Mouse (Mus musculus) kidney, postnatal 36 days (tissue): ENCODE data around the gene Ccdc102a.

Experiments used
- DNase-seq, 2 experiments: peaks; one replicate each; pipeline ENCODE4 v3.0.0; 2021 to 2022; ENCODE audit warnings: mixed read lengths in 2 of 2

Gene Ccdc102a

DNA sequence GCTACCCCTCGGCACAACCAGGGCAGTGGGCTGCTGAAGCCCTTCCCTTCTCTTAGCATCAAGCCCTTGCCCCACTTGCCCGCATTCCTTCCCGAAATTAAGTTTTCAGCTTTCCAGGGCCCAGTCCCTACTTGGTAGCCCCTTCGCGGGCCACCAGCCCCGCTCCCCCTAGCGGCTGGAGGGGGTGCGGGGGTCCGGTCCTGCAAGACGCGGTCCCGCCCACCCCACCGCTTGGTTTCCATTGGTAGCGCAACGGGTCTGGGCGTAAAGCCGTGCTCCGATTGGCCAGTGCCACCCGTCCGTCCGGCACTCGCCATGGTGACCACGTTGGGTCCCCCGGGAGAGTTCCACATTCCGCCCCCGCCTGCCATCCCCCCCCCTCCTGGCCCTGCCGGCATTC lies 546 bp downstream of the Ccdc102a start:
- peak; percentile 97 for DNase-seq

DNA sequence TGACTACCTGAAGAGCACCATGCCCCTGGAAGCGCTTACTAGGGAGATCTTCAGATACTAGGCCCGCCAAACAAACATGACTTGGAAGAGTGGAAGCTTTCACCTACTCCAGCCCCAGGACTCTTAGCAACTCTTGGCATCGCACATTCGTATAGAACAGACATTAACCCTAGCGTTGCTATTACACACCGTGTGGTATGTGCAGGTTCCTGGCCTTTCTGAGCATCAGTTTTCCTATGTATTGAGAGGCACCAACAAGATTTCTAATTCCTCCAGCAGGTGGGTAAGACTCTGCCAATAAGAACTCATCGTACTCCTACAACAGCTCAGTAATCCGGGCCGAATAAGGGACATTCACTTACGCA lies 956 bp downstream of the Ccdc102a start:
- no peak for DNase-seq

DNA sequence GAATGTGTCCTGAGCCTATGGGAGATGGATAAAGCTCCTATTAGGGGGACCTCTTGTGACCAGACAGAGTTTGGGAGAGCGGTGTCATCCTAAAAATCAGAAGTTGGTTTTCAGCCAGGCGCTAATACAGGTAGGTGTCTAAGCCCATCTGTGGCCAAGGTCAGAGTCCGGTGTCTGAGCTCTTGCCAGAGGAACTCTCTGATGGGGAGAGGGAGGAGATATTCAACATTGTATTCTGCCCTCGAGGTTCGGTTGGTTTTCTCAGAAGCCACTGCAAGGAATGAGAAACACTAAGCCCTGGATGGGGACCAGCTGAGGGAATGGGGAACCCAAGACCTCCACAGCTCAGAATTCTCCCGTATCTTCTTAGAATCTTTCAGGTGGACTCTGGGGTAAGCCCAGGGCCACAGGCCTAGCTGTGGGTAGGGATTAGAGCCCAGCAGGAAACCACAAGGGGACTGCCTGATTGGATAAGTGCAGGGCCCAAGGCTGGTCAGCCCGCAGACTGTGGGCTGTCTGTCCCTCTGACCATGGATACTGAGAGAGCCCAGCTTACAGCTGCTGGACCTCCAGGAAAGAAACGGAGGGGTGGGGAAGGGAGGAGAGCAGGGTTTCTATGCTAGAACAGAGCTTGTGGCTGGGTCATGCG lies 1.5 kb downstream of the Ccdc102a start:
- DNase-seq, result peak; percentile 31 to 41

GRCm38 (mm10) chr8:94914701-94915101 lies 3.2 kb downstream of the Ccdc102a start:
- peak; percentile 57 to 70 for DNase-seq

GRCm38 (mm10) chr8:94914256-94914655 lies 3.6 kb downstream of the Ccdc102a start:
- DNase-seq, result no peak

DNA sequence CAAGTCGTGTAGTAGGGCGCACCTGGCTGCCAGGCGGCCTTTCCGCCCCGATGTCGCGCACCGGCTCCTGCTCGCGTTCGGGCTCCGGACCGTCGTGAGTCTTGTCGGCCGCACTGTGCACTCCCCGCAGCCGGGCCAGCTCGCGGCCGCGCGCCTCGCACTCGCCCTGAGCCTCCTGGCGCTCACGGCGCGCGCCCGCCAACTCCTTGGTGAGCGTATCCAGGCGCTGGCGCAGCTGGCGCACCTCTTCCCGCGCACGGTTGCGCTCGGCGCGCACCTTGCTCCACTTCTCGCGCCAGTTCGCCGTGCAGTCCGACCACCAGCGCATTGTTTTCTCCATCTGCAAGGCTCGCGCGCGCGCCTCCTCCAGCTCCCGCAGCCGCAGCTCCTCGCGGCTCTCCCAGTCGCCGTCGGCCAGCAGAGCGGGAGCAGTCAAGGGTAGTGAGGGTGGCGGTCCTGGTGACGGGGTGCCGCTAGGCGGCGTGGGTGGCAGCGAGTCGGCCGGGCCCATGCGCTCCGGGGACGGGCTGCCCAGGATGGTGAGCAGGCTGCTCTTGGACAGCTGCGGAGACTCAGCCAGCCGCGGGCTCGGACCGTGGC lies 4.7 kb downstream of the Ccdc102a start:
- peak; percentile 65 to 87 for DNase-seq

- peak; percentile 90 to 95 for DNase-seq
These were observed 9.1 kb downstream of the Ccdc102a start for GRCm38 (mm10) chr8:94908847-94909246.

DNA sequence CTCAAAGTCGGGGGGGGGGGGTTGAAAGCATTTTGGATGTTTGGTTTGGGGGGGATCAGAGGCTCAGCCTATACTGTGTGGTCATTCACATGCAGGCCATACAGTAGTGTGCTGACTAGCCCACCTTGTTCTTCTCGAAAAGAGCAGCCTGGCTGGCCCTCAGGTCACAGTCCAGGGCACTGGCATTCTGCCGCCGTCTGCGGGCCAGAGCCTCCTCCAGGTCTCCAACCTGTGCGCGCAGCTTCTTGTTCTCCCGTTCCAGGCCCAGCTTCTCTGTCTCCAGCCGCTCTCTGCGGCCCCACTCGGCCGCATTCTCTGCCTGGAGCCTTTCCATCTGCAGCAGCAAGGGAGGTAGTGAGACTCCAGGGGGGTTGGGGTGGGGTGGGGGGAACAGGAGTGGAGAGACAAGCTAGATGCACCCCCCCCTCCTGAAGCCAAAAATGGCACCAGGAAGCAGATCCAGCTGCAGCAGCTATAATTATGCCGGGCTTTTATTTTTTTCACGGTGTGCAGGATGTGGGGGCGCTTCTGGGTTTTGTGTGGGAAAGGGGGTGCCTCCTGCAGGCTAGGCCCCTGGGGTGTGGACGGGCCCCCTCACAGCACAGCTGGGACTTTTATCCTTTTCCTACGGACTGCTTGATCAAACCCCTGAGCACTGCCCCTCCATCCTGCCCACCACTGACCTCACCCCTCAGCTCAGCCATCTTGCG lies 10.2 kb downstream of the Ccdc102a start:
- DNase-seq, result peak; percentile 81 to 88

DNA sequence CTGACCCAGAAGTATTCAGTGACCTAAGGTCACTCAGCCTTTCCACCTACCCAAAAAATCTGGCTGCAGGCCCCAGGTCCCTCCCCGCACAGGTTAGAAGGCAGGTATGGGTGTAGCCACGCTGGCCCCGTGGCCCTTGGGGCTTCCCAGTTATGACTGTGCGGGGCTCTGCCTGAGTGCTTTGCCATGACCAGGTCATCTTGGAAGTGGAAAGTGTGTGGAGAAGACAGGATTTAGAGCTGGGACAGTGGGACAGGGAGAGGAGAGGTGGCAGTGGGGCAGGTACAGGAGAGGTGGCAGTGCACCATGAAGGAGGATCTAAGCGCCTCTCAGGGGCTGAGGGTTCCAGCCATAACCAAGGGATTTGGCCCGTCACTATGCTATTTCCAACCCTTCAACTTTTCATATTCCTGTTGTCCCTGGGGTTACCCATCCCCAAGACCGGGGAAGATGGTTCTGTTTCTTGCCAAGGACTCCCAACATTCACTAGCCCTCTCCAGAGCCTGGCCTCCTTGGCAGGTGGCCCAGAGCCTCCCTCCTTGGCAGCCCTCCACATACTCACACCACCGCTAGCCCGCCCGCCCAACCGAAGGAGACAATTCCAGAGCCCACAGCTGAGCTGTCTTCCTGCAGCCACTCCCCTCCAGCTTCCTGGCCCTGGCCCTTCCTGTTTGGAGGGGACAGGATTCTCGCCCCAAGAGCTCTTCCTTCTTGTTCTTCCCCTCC lies 13.3 kb downstream of the Ccdc102a start:
- peak; percentile 96 to 97 for DNase-seq

GRCm38 (mm10) chr8:94903709-94904108 lies 14.2 kb downstream of the Ccdc102a start:
- peak; percentile 37 to 44 for DNase-seq

GRCm38 (mm10) chr8:94901031-94901430 lies 16.9 kb downstream of the Ccdc102a start:
- DNase-seq, result peak in 1 of 2 experiments; percentile 52

DNA sequence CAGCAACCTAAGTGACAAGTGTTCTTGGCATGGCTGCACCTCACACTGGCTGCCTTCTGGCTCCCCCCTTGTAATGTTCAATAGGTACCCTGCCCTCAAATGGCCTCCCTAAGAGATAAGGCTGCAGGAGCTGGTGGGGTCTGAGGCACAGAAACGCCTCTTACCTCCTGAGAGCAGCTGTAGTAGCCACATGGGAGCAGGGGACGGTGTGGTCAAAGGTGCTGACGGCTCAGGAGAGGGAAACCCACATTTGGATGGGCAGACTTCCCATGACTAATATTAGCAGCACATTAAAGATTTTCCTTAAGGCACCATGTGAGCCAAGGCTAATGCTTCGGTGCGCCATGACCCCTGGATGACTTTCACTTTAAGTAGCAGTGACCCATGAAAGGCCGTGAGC lies 17.3 kb downstream of the Ccdc102a start:
- DNase-seq, result peak in 1 of 2 experiments; percentile 20

DNA sequence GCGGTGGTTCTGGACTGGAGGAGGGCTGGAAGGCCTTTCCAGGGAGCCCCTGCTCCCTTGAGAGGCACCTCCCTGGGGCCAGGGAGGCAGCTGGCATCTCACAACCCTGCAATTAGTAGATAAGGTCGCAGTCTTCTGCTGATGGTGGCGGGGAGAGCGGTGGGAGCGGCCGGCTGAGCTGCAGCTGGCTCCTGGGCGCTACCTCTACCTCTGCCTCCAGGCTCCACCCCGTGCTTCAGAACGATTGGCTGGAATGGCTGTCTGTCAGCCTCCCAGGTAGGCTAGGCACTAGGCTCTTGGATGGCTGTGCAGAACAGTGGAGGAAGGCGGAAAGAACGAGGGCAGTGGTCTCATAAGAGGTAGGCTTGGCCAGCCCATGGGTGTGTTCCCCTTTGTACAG lies 18.6 kb downstream of the Ccdc102a start:
- DNase-seq, result peak in 1 of 2 experiments; percentile 62

GRCm38 (mm10) chr8:94892917-94893316 lies 25.0 kb downstream of the Ccdc102a start:
- DNase-seq, result no peak

GRCm38 (mm10) chr8:94888383-94889036 lies 29.4 kb downstream of the Ccdc102a start:
- no peak for DNase-seq

DNA sequence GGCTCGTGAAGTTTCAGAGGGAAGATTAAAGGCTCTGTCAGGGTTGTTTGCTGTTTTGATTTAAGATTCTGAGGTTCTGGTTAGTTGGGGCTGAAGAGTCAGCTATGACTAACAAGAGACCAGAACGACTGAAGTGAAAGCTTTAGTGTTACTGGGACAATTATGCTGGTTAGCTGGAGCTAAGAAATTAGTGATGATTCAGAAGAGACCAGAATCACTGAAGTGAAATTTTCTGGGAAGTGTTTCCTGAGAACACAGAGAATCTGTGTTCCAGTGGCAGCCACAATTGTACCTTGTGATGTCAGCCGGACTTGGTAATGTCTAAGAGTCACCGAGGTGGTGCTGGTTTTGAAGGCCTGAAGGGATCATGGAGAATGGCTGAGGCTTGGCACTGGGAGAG lies 37.2 kb downstream of the Ccdc102a start:
- no peak for DNase-seq

- no peak for DNase-seq
These were observed 41.1 kb downstream of the Ccdc102a start for GRCm38 (mm10) chr8:94876820-94877219.

DNA sequence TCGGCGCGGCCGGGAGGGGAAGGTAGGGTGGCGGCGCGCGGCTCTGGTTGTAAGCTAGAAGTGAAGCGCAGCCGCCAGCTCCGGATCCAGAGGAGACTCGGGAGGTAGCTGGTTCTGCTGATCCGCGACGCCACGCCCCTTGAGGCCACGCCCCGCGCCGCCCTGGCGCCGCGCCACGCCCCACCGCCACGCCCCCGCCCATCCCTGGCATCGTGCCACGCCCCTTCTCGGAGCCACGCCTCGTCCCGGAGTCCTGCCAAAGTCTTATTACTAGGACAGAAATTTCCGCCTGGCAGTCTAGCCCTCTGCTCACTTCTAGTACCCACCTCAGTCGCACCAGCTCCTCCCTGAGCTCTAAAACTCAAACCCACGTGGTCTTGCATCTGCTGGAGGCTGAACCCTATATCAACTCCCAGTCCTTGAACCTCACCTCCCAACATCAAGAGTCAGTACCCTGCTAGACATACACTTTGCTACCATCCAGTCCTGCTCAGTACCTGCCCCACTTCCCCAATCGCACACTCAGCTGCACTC lies 41.6 kb downstream of the Ccdc102a start, which contains the start of gene Dok4:
TSS of gene Dok4 (minus strand) at position 134 of the 534 bp plus-strand sequence.
- DNase-seq, result peak; percentile 93 to 97

GRCm38 (mm10) chr8:94875871-94876150 lies 42.1 kb downstream of the Ccdc102a start:
- peak in 1 of 2 experiments; percentile 30 for DNase-seq

GRCm38 (mm10) chr8:94875096-94875870 lies 42.6 kb downstream of the Ccdc102a start:
- peak in 1 of 2 experiments; percentile 36 for DNase-seq

DNA sequence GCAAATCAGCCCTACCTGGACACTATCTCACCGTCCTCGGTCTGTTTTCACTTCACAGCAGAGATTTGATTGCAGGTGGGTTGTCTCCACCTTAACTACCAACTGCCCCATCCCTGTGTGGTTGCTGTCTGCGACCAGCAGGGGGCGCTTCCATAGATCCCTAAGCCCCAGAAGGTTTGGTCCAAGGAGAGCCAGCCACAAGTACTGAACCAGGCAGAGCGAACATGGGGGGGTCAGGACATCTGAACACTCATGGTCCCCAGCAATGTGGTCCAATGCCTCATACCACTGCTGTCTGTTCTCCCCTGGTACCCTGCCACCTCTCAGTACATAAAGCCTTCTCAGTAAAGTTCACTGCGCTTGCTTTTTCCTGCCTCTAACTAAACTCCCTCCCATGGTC lies 43.5 kb downstream of the Ccdc102a start:
- DNase-seq, result peak; percentile 79 to 89

DNA sequence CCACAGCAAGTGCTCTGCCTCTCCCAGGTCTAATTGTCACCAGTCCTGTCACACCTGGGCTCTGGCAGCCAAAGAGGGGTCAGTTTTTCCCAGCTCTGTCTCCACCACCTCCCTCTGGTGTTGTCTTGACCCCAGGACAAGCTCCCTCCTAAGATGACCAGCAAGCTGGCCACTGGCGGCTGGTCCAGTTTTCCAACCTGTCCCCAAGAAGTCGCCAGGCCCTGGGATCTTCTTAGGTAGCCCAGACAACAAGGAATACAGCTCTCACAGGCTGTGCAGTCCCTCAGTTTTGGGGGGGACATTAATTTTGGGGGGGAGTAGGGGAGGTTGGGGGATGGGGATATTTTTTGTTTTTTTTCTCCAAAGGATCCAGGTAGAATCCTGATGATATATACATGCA lies 45.3 kb downstream of the Ccdc102a start:
- no peak for DNase-seq
